Mouse (Mus musculus) kidney, adult 2 months (tissue): Measurements from ENCODE around the gene Pm20d1.

Experiments
- CTCF ChIP-seq: fragments of 200-500 bp; conservative IDR thresholded peaks from 2 replicates; pipeline ENCODE4 v1.5.1; 2011; ENCODE audit warnings: low read depth, mild to moderate bottlenecking, control low read depth, low read length, moderate library complexity, mixed read lengths; ENCODE audit not compliant: insufficient read depth, insufficient read length
- POLR2A ChIP-seq: fragments of 200-500 bp; IDR thresholded peaks from one replicate; pipeline ENCODE4 v1.6.1; 2011; ENCODE audit warnings: low read depth, low read length, control low read depth

DNA sequence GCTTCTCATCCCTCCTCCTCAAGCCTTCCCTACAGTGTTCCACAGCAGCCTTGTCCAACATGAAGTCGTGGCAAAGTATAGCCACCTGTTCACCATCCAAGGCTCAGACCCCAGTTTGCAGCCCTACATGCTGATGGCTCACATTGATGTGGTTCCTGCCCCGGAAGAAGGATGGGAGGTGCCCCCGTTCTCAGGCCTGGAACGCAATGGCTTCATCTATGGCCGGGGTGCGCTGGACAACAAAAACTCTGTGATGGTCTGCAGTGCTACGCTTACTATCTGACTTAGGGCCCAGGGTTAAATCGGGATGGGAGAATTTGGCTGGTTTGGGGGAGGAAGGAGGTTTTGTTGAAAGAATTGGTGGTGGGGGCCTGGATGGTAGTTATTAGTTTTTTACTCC is 3.9 kb downstream of the Pm20d1 start:
- TF ChIP-seq CTCF (no peak), POLR2A (no peak)
